Comparison of ENCODE assay signal across 14 mouse cellular contexts in the genomic region with DNA sequence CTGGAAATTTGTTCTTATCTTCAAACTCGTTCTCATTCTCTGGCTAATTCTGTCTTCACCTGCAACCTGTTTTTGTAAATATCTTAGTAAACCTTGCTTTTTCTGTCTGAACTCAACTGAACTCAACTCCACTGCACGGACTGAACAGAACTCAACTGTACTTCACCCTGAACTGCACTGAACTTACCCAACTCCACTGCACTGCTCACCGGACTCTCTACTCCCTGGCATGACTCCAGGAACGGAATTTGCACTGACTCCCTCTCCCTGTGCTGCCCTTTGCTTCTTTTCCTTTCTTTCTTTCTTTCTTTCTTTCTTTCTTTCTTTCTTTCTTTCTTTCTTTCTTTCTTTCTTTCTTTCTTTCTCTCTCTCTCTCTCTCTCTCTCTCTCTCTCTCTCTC.
"Had no signal": no experiment of that assay in that cellular context is flagged by ENCODE, and none has a peak within 500 bp of the region (broad histone marks: within the 10 kb centered on the region; RNA-seq: fewer than 3 reads in every experiment).

No protein-coding gene starts in this region.

- H3K4me3 ChIP-seq: intestine, embryonic 15.5 days; limb, embryonic 10.5 days; limb, embryonic 13.5 days; liver, embryonic 15.5 days had no signal

- ATAC-seq: hindbrain, embryonic 16.5 days; intestine, embryonic 15.5 days had no signal

- H3K27me3 ChIP-seq: intestine, embryonic 15.5 days; limb, embryonic 13.5 days; liver, embryonic 15.5 days had no signal

- H3K27ac ChIP-seq: intestine, embryonic 15.5 days; kidney, postnatal 0 days; limb, embryonic 10.5 days; limb, embryonic 13.5 days; liver, embryonic 15.5 days had no signal

- H3K4me1 ChIP-seq: intestine, embryonic 15.5 days; limb, embryonic 10.5 days; limb, embryonic 13.5 days; liver, embryonic 15.5 days had no signal

- DNase-seq: liver; lung, adult 2 months; lung, postnatal 14 days; lung, postnatal 4 days; midbrain, embryonic 14.5 days; thymus, adult 18-20 months; thymus, postnatal 36 days had no signal

- H3K9ac ChIP-seq: intestine, embryonic 15.5 days; limb, embryonic 13.5 days; liver, embryonic 15.5 days had no signal

- H3K36me3 ChIP-seq: intestine, embryonic 15.5 days; limb, embryonic 10.5 days; limb, embryonic 13.5 days; liver, embryonic 15.5 days had no signal

- H3K4me2 ChIP-seq: intestine, embryonic 15.5 days; limb, embryonic 13.5 days; liver, embryonic 15.5 days; midbrain, embryonic 11.5 days had no signal

- H3K9me3 ChIP-seq: intestine, embryonic 15.5 days; limb, embryonic 10.5 days; limb, embryonic 13.5 days; liver, embryonic 15.5 days had no signal
